Mouse (Mus musculus) stomach, embryonic 14.5 days (tissue): ENCODE data around the gene E130308A19Rik. TPM values are rescaled to one million over a fixed set of nuclear protein-coding genes. Genes with fewer than 3 reads are reported as not detected.

Source experiments
- ATAC-seq: fragments of 200-750 bp; cut with Nextera tagmentation; 2 replicates; pipeline ENCODE4 v1.8.0; 2017; ENCODE audit warnings: low read depth, moderate TSS enrichment; ENCODE audit not compliant: insufficient number of reproducible peaks, insufficient read depth, low FRiP score
- H3K27ac ChIP-seq: fragments of 300-500 bp; sonication (generic); 2 replicates; pipeline ENCODE4 v1.5.1; 2014; ENCODE audit warnings: mild to moderate bottlenecking, low read length, moderate library complexity, mixed read lengths
- H3K27me3 ChIP-seq: fragments of 300-500 bp; sonication (generic); 2 replicates; pipeline ENCODE4 v1.6.1; 2014; ENCODE audit warnings: low read length, control low read depth, mixed read lengths; ENCODE audit not compliant: control insufficient read depth, insufficient read depth
- H3K36me3 ChIP-seq: fragments of 300-500 bp; sonication (generic); 2 replicates; pipeline ENCODE4 v1.6.1; 2014; ENCODE audit warnings: mild to moderate bottlenecking, control low read depth, low read length, moderate library complexity, mixed read lengths; ENCODE audit not compliant: control insufficient read depth, insufficient read depth
- H3K4me1 ChIP-seq: fragments of 300-500 bp; sonication (generic); 2 replicates; pipeline ENCODE4 v1.6.1; 2014; ENCODE audit warnings: low read length, control low read depth, mixed read lengths; ENCODE audit not compliant: control insufficient read depth, insufficient read depth
- H3K4me2 ChIP-seq: fragments of 300-500 bp; sonication (generic); replicated peaks from 2 replicates; pipeline ENCODE4 v1.6.1; 2014; ENCODE audit warnings: low read depth, low read length, control low read depth
- H3K4me3 ChIP-seq: fragments of 300-500 bp; sonication (generic); 2 replicates; pipeline ENCODE4 v1.5.1; 2014; ENCODE audit warnings: low read depth, low read length, control low read depth
- H3K9ac ChIP-seq: fragments of 300-500 bp; sonication (generic); replicated peaks from 2 replicates; pipeline ENCODE4 v1.6.1; 2014; ENCODE audit warnings: low read depth, mild to moderate bottlenecking, control low read depth, low read length, moderate library complexity, mixed read lengths
- H3K9me3 ChIP-seq: fragments of 300-500 bp; sonication (generic); 2 replicates; pipeline ENCODE4 v1.6.1; 2016; ENCODE audit warnings: low read depth, low read length, control low read depth; ENCODE audit not compliant: control insufficient read depth
- WGBS: fragments of 180-500 bp; shearing (Covaris S2); extraction: QIAGEN DNeasy Blood & Tissue Kit; methylation state at CpG from one replicate; pipeline ENCODE4 v1.1.7; 2014; 5-methylcytosine and 5-hydroxymethylcytosine counted together
- polyA plus RNA-seq: library from polyadenylated mRNA; unstranded; fragments of >200 nt; fragmentation: Nextera tagmentation; extraction: Ambion mirVana; gene quantifications from 2 replicates; pipeline ENCODE4 v1.2.1, GENCODE M21; 2014

Gene E130308A19Rik
- polyA plus RNA-seq, 1 experiment from 2014 or later = 27.0 TPM

- H3K27ac ChIP-seq = no peak overlapping the region
- WGBS = 83% methylated on average over 2 of the region's 2 CpGs
Measured at GRCm38 (mm10) chr4:59728839-59729238, 102.8 kb downstream of the E130308A19Rik start.

GRCm38 (mm10) chr4:59731544-59731943 is 105.5 kb downstream of the E130308A19Rik start:
- no peak for ATAC-seq
- H3K4me2 ChIP-seq = no peak overlapping the region
- 0 out of 2 replicates have a peak, but pooled peaks cover 2% of the 10 kb centered on the region for H3K4me1 ChIP-seq
- H3K4me3 ChIP-seq = no peak overlapping the region
- no peak overlapping the region for H3K27ac ChIP-seq
- H3K27me3 ChIP-seq = no peaks in the 10 kb centered on the region
- H3K9ac ChIP-seq = no peak overlapping the region
- WGBS = 90% methylated on average over 7 of the region's 7 CpGs
- no peaks in the 10 kb centered on the region for H3K36me3 ChIP-seq
- H3K9me3 ChIP-seq = no peaks in the 10 kb centered on the region

More at GRCm38 (mm10) chr4:59728839-59729238, 102.8 kb downstream of the E130308A19Rik start:
- ATAC-seq = no peak
- H3K27me3 ChIP-seq = no peaks in the 10 kb centered on the region
- no peaks in the 10 kb centered on the region for H3K9me3 ChIP-seq
- 0 out of 2 replicates have a peak, but pooled peaks cover 2% of the 10 kb centered on the region for H3K4me1 ChIP-seq
- H3K4me2 ChIP-seq = no peak overlapping the region
- no peak overlapping the region for H3K9ac ChIP-seq
- H3K36me3 ChIP-seq = no peaks in the 10 kb centered on the region
- H3K4me3 ChIP-seq = no peak overlapping the region

- Histone ChIP-seq H3K9me3 (no peaks in the 10 kb centered on the region), H3K36me3 (no peaks in the 10 kb centered on the region), H3K27ac (no peak overlapping the region), H3K9ac (no peak overlapping the region), H3K27me3 (no peaks in the 10 kb centered on the region), H3K4me3 (no peak overlapping the region), H3K4me1 (no peaks in the 10 kb centered on the region), H3K4me2 (no peak overlapping the region)
- ATAC-seq = no peak
- 99% methylated on average over 4 of the region's 4 CpGs for WGBS
Measured at GRCm38 (mm10) chr4:59739321-59739720, 113.3 kb downstream of the E130308A19Rik start.

GRCm38 (mm10) chr4:59739882-59740281 is 113.9 kb downstream of the E130308A19Rik start:
- H3K9me3 ChIP-seq = no peaks in the 10 kb centered on the region
- no peak overlapping the region for H3K4me3 ChIP-seq
- 54% methylated on average over 2 of the region's 2 CpGs for WGBS
- no peak overlapping the region for H3K27ac ChIP-seq
- no peaks in the 10 kb centered on the region for H3K36me3 ChIP-seq
- no peaks in the 10 kb centered on the region for H3K4me1 ChIP-seq
- H3K27me3 ChIP-seq = no peaks in the 10 kb centered on the region
- ATAC-seq = no peak
- H3K9ac ChIP-seq = no peak overlapping the region
- no peak overlapping the region for H3K4me2 ChIP-seq

- H3K4me3 ChIP-seq = no peak overlapping the region
- H3K9ac ChIP-seq = no peak overlapping the region
- no peaks in the 10 kb centered on the region for H3K9me3 ChIP-seq
- 72% methylated on average over 13 of the region's 13 CpGs for WGBS
- no peaks in the 10 kb centered on the region for H3K4me1 ChIP-seq
- H3K27ac ChIP-seq = no peak overlapping the region
- no peak overlapping the region for H3K4me2 ChIP-seq
- ATAC-seq = no peak
- H3K27me3 ChIP-seq = no peaks in the 10 kb centered on the region
- peaks cover 6% of the 10 kb centered on the region for H3K36me3 ChIP-seq
Measured at GRCm38 (mm10) chr4:59753491-59754140, 127.6 kb downstream of the E130308A19Rik start.

GRCm38 (mm10) chr4:59756332-59757082 is 130.5 kb downstream of the E130308A19Rik start:
- H3K4me1 ChIP-seq = peaks cover 12% of the 10 kb centered on the region; the same call in 1 of the 2 replicates
- WGBS = 81% methylated on average over 9 of the region's 9 CpGs
- ATAC-seq = no peak

GRCm38 (mm10) chr4:59757452-59758435 is 131.7 kb downstream of the E130308A19Rik start:
- H3K27ac ChIP-seq = no peak overlapping the region
- H3K36me3 ChIP-seq = 0 out of 2 replicates have a peak, but pooled peaks cover under 1% of the 10 kb centered on the region
- no peaks in the 10 kb centered on the region for H3K27me3 ChIP-seq
- WGBS = 74% methylated on average over 12 of the region's 12 CpGs
- H3K4me2 ChIP-seq = no peak overlapping the region
- no peak overlapping the region for H3K9ac ChIP-seq
- peaks cover 12% of the 10 kb centered on the region; the same call in 1 of the 2 replicates for H3K4me1 ChIP-seq
- H3K4me3 ChIP-seq = no peak overlapping the region
- H3K9me3 ChIP-seq = no peaks in the 10 kb centered on the region
- ATAC-seq = no peak

More at GRCm38 (mm10) chr4:59756332-59757082, 130.5 kb downstream of the E130308A19Rik start:
- no peaks in the 10 kb centered on the region for H3K9me3 ChIP-seq
- no peak overlapping the region for H3K27ac ChIP-seq
- no peak overlapping the region for H3K4me2 ChIP-seq
- H3K4me3 ChIP-seq = no peak overlapping the region
- H3K36me3 ChIP-seq = peaks cover 6% of the 10 kb centered on the region
- no peak overlapping the region for H3K9ac ChIP-seq
- no peaks in the 10 kb centered on the region for H3K27me3 ChIP-seq

- no peak overlapping the region for H3K4me2 ChIP-seq
- H3K9ac ChIP-seq = no peak overlapping the region
- H3K4me3 ChIP-seq = no peak overlapping the region
- WGBS = 69% methylated on average over 4 of the region's 4 CpGs
- H3K4me1 ChIP-seq = peaks cover 12% of the 10 kb centered on the region; the same call in 1 of the 2 replicates
- H3K36me3 ChIP-seq = no peaks in the 10 kb centered on the region
- H3K27me3 ChIP-seq = no peaks in the 10 kb centered on the region
- no peak for ATAC-seq
- H3K9me3 ChIP-seq = no peaks in the 10 kb centered on the region
- H3K27ac ChIP-seq = no peak overlapping the region
Measured at GRCm38 (mm10) chr4:59760016-59760415, 134.0 kb downstream of the E130308A19Rik start.
